In genomic region chr17:67140502-67140901, GRCm38 (mm10) we compare ENCODE assay signal across 10 mouse cellular contexts.
DNase-seq lines count a peak whose midpoint lies in the region; ATAC-seq and TF ChIP-seq lines count a peak whose summit lies in the region.
"Had no signal": no experiment of that assay in that cellular context is flagged by ENCODE, and none has a peak within 500 bp of the region (broad histone marks: within the 10 kb centered on the region; RNA-seq: fewer than 3 reads in every experiment).

No protein-coding gene starts in this region.

- WGBS in lung, embryonic 14.5 days: 22% methylated on average over 1 of the region's 1 CpGs
- WGBS in forebrain, embryonic 16.5 days: 43% methylated on average over 1 of the region's 1 CpGs

- ATAC-seq in lung, embryonic 14.5 days (ENCODE audit: insufficient read depth): no peak
- ATAC-seq in forebrain, embryonic 16.5 days: no peak

- no peaks in the 10 kb centered on the region for H3K27me3 ChIP-seq in lung, embryonic 14.5 days (ENCODE audit: insufficient read depth, low read length)
- no peaks in the 10 kb centered on the region for H3K27me3 ChIP-seq in forebrain, embryonic 16.5 days (replicated peaks; ENCODE audit: control insufficient read depth, insufficient read depth, low read length)
- H3K27me3 ChIP-seq: megakaryocyte, embryonic 14.5 days had no signal

- no peaks in the 10 kb centered on the region for H3K4me1 ChIP-seq in lung, embryonic 14.5 days (ENCODE audit: insufficient read depth)
- H3K4me1 ChIP-seq in forebrain, embryonic 16.5 days (replicated peaks; ENCODE audit: control insufficient read depth, insufficient read depth, low read length): no peaks in the 10 kb centered on the region
- H3K4me1 ChIP-seq: megakaryocyte, embryonic 14.5 days had no signal

- TF ChIP-seq CTCF in lung, embryonic 14.5 days (IDR thresholded peaks at IDR 0.05; ENCODE audit: low read depth): peak; percentile 67

- DNase-seq in heart, adult 11 months: peak; percentile 33
- no peak for DNase-seq in heart, adult 9 months (ENCODE audit: low spot score in 2 of 2)
- DNase-seq in lung, embryonic 14.5 days: peak; percentile 60
- DNase-seq in lung, adult 18-20 months: no peak
- peak; percentile 43 for DNase-seq in ZHBTc4 (ENCODE audit: low read depth, low spot score)
- DNase-seq in lung, postnatal 36 days: peak; percentile 50
- DNase-seq in yolk sac, embryonic 10.5 days (ENCODE audit: low spot score): no peak
- DNase-seq: right cerebral cortex, adult 18-20 months had no signal

- H3K4me2 ChIP-seq in lung, embryonic 14.5 days: no peak overlapping the region
- H3K4me2 ChIP-seq in forebrain, embryonic 16.5 days (ENCODE audit: low read length): no peak overlapping the region

- H3K36me3 ChIP-seq in lung, embryonic 14.5 days (ENCODE audit: insufficient read depth): no peaks in the 10 kb centered on the region
- no peaks in the 10 kb centered on the region for H3K36me3 ChIP-seq in forebrain, embryonic 16.5 days (ENCODE audit: control insufficient read depth, insufficient read depth)

- H3K9me3 ChIP-seq in lung, embryonic 14.5 days (ENCODE audit: low read depth, low read length): no peaks in the 10 kb centered on the region
- H3K9me3 ChIP-seq in forebrain, embryonic 16.5 days (ENCODE audit: control insufficient read depth, low read length): no peaks in the 10 kb centered on the region

- no peak overlapping the region for H3K27ac ChIP-seq in lung, embryonic 14.5 days (ENCODE audit: low read depth)
- no peak overlapping the region for H3K27ac ChIP-seq in forebrain, embryonic 16.5 days (ENCODE audit: low read length)

- no peak overlapping the region for H3K9ac ChIP-seq in lung, embryonic 14.5 days
- no peak overlapping the region for H3K9ac ChIP-seq in forebrain, embryonic 16.5 days (replicated peaks; ENCODE audit: low read depth, low read length)

- H3K4me3 ChIP-seq in lung, embryonic 14.5 days (ENCODE audit: low read depth, low read length): no peak overlapping the region
- H3K4me3 ChIP-seq in forebrain, embryonic 16.5 days (replicated peaks; ENCODE audit: low read length): no peak overlapping the region
- H3K4me3 ChIP-seq: megakaryocyte, embryonic 14.5 days had no signal

Comparison
In these comparisons a context has a peak if more than half of its experiments do, and no peak if none do; other contexts are left out.
1. DNase-seq: peak in heart, adult 11 months (single experiment), lung, embryonic 14.5 days (single experiment), ZHBTc4 (single experiment) and lung, postnatal 36 days (single experiment); none in heart, adult 9 months (0 of 2), lung, adult 18-20 months (0 of 2) and yolk sac, embryonic 10.5 days (single experiment).